Mouse (Mus musculus) liver, postnatal 0 days (tissue): ENCODE measurements at regions not wholly inside any gene's neighbourhood (a gene's known extent, or its start where the extent isn't known, plus 50 kb on each side); places are given as distances from the start of the nearest gene placed in this dataset.
A peak's percentile ranks its signal among the peaks of the same experiment; 100 is the strongest.
"Not testable (repeated sequence)": the region's sequence is repeated elsewhere in the genome, so short reads cannot be mapped to it uniquely, and the experiment has no call there.

Source experiments
- ATAC-seq: fragments of 200-750 bp; cut with Nextera tagmentation; 2 replicates; pipeline ENCODE4 v1.8.0; 2017; ENCODE audit warnings: mild to moderate bottlenecking, moderate library complexity
- DNase-seq: peaks from one replicate; pipeline ENCODE4 v3.0.0-alpha.2; 2016
- H3K27ac ChIP-seq: fragments of 300-500 bp; sonication (generic); 2 replicates; pipeline ENCODE4 v1.5.1; 2014; ENCODE audit warnings: antibody characterized with exemption, moderate library complexity, mild to moderate bottlenecking, low read depth
- H3K27me3 ChIP-seq: fragments of 300-500 bp; sonication (generic); 2 replicates; pipeline ENCODE4 v1.6.1; 2014; ENCODE audit warnings: low read length, control low read depth, mixed read lengths; ENCODE audit not compliant: insufficient read depth
- H3K36me3 ChIP-seq: fragments of 300-500 bp; sonication (generic); replicated peaks from 2 replicates; pipeline ENCODE4 v1.6.1; 2014; ENCODE audit warnings: mild to moderate bottlenecking, control low read depth, low read length, moderate library complexity, mixed read lengths; ENCODE audit not compliant: insufficient read depth
- H3K4me1 ChIP-seq: fragments of 300-500 bp; sonication (generic); 2 replicates; pipeline ENCODE4 v1.6.1; 2014; ENCODE audit warnings: antibody characterized with exemption, mild to moderate bottlenecking, control low read depth; ENCODE audit not compliant: insufficient read depth
- H3K4me2 ChIP-seq: fragments of 300-500 bp; sonication (generic); 2 replicates; pipeline ENCODE4 v1.6.1; 2014; ENCODE audit warnings: low read depth, mild to moderate bottlenecking, low read length, moderate library complexity, mixed read lengths
- H3K4me3 ChIP-seq: fragments of 300-500 bp; sonication (generic); 2 replicates; pipeline ENCODE4 v1.5.1; 2014; ENCODE audit warnings: low read depth, low read length
- H3K9ac ChIP-seq: fragments of 300-500 bp; sonication (generic); replicated peaks from 2 replicates; pipeline ENCODE4 v1.6.1; 2014; ENCODE audit warnings: mild to moderate bottlenecking, moderate library complexity
- H3K9me3 ChIP-seq: fragments of 300-500 bp; sonication (generic); 2 replicates; pipeline ENCODE4 v1.6.1; 2016; ENCODE audit warnings: mild to moderate bottlenecking, control low read depth, low read length, mixed read lengths
- CTCF ChIP-seq: sonication (generic); IDR thresholded peaks from 2 replicates; pipeline ENCODE4 v1.5.1; 2016; ENCODE audit warnings: antibody characterized with exemption, low read depth
- EP300 ChIP-seq: IDR thresholded peaks from 2 replicates; pipeline ENCODE4 v1.6.1; 2016; ENCODE audit warnings: antibody characterized with exemption, low read depth, mild to moderate bottlenecking
- WGBS: fragments of 180-500 bp; shearing (Covaris S2); extraction: QIAGEN DNeasy Blood & Tissue Kit; methylation state at CpG from one replicate; pipeline ENCODE4 v1.1.7; 2014; ENCODE audit not compliant: insufficient replicate concordance; 5-methylcytosine and 5-hydroxymethylcytosine counted together

GRCm38 (mm10) chr13:113464190-113465064 is 153.9 kb downstream of the Snx18 start:
- H3K9me3 ChIP-seq = no peaks in the 10 kb centered on the region
- no peak overlapping the region for H3K9ac ChIP-seq
- ATAC-seq (no peak), DNase-seq (no peak)
- no peak for TF ChIP-seq EP300
- no peak for TF ChIP-seq CTCF
- H3K4me2 ChIP-seq = no peak overlapping the region
- no peak overlapping the region for H3K27ac ChIP-seq
- H3K27me3 ChIP-seq = no peaks in the 10 kb centered on the region
- WGBS = 68% methylated on average over 10 of the region's 10 CpGs
- no peak overlapping the region for H3K4me3 ChIP-seq
- H3K36me3 ChIP-seq = no peaks in the 10 kb centered on the region
- H3K4me1 ChIP-seq = no peaks in the 10 kb centered on the region

GRCm38 (mm10) chr13:113463420-113463819 is 154.9 kb downstream of the Snx18 start:
- Histone ChIP-seq H3K9me3 (no peaks in the 10 kb centered on the region), H3K4me1 (no peaks in the 10 kb centered on the region), H3K36me3 (no peaks in the 10 kb centered on the region), H3K9ac (no peak overlapping the region), H3K27ac (no peak overlapping the region), H3K4me3 (no peak overlapping the region), H3K4me2 (no peak overlapping the region), H3K27me3 (no peaks in the 10 kb centered on the region)
- ATAC-seq (no peak), DNase-seq (no peak)
- no peak for TF ChIP-seq CTCF
- no peak for TF ChIP-seq EP300
- 78% methylated on average over 4 of the region's 4 CpGs for WGBS

- Histone ChIP-seq H3K4me2 (no peak overlapping the region), H3K4me3 (no peak overlapping the region), H3K27ac (no peak overlapping the region), H3K9me3 (no peaks in the 10 kb centered on the region), H3K36me3 (no peaks in the 10 kb centered on the region), H3K27me3 (no peaks in the 10 kb centered on the region), H3K9ac (no peak overlapping the region), H3K4me1 (no peaks in the 10 kb centered on the region)
- TF ChIP-seq EP300 = no peak
- no peak for TF ChIP-seq CTCF
- 41% methylated on average over 11 of the region's 11 CpGs for WGBS
- DNase-seq (no peak), ATAC-seq (no peak)
Measured at GRCm38 (mm10) chr13:113454490-113455295, 161.7 kb downstream of the BC067074 start.

- no peak overlapping the region for H3K27ac ChIP-seq
- no peaks in the 10 kb centered on the region for H3K36me3 ChIP-seq
- no peak overlapping the region for H3K4me2 ChIP-seq
- DNase-seq (no peak), ATAC-seq (no peak)
- H3K27me3 ChIP-seq = no peaks in the 10 kb centered on the region
- H3K9ac ChIP-seq = no peak overlapping the region
- no peak for TF ChIP-seq CTCF
- no peak for TF ChIP-seq EP300
- 74% methylated on average over 1 of the region's 1 CpGs for WGBS
- H3K4me1 ChIP-seq = no peaks in the 10 kb centered on the region
- H3K9me3 ChIP-seq = no peaks in the 10 kb centered on the region
- H3K4me3 ChIP-seq = no peak overlapping the region
Measured at GRCm38 (mm10) chr13:113448378-113448777, 155.4 kb downstream of the BC067074 start.

- Histone ChIP-seq H3K27ac (peak overlapping the region; percentile 56; the same call in 1 of the 2 replicates), H3K4me2 (no peak overlapping the region), H3K4me1 (0 out of 2 replicates have a peak, but pooled peaks cover 4% of the 10 kb centered on the region), H3K36me3 (no peaks in the 10 kb centered on the region), H3K27me3 (no peaks in the 10 kb centered on the region), H3K4me3 (no peak overlapping the region), H3K9me3 (no peaks in the 10 kb centered on the region), H3K9ac (no peak overlapping the region)
- DNase-seq (no peak), ATAC-seq (peak; percentile 33; the same call in 1 of the 2 replicates)
- no peak for TF ChIP-seq CTCF
- TF ChIP-seq EP300 = no peak
- 29% methylated on average over 5 of the region's 5 CpGs for WGBS
Measured at GRCm38 (mm10) chr13:113446226-113446625, 153.3 kb downstream of the BC067074 start.

- H3K9me3 ChIP-seq, H3K4me1 ChIP-seq, H3K36me3 ChIP-seq, ATAC-seq, H3K27me3 ChIP-seq, DNase-seq, H3K4me2 ChIP-seq, H3K4me3 ChIP-seq, H3K9ac ChIP-seq, H3K27ac ChIP-seq: not testable (repeated sequence)
- WGBS = 52% methylated on average over 2 of the region's 2 CpGs
Measured at GRCm38 (mm10) chr13:113444481-113444880, 151.5 kb downstream of the BC067074 start.
